Mouse (Mus musculus): ENCODE data around the gene Efnb3. TPM values are rescaled to one million over a fixed set of nuclear protein-coding genes. Genes with fewer than 3 reads are reported as not detected.
A peak's percentile ranks its signal among the peaks of the same experiment; 100 is the strongest.

Efnb3 gene
- 40.7 and 109 TPM in 2 replicates for polyA plus RNA-seq (2014; fragmentation: Nextera tagmentation; extraction: Ambion mirVana)

DNA sequence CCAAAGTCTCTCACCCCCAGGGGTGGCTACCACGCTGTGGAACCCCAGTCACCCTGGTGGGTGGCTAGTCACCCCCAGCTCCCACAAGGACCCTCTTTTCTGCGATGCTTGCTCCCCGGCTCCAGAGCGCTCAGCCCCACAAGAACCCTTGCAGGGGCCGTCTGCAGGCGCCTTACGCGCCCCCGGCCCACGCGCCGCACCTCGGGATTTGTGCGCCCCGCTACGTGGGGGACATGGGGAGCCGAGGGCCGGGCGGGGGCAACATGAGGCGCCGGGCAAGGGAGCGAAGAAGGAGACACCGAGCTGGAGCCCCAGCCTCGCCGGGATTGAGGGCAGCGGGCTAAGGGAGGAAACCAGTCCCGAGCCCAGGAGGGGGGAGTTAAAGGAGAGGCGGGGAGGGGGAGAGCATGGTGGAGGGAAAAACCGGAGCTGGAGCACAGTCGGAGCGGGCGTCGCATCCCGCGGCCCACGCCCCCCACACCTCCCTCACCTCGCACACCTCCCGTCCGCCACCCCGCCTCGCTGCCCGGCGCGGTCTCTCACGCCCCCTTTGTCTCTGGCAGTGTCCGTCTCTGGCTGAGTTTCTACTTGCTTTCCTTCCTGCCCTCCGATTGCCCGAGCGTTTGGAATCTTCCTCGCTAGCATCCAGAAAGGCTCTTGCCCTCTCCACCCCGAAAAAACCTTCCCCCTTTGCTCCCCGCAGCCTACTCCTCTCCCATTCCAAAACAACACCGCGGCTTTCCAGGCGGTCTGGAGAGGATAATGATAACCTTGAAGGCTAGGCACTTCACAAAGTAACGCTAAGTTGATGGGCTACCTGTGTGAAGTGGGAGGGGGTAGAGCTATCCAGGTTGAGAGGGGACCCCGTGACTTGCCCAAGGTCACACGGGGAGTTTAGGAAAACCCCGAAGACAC is at the start of gene Efnb3:
Efnb3 (minus strand) TSS at position 355 of the 915 bp plus-strand sequence.
- peak within 1 kb of the TSS; percentile 76 for H3K4me3 ChIP-seq (replicated peaks; ENCODE audit: low read depth, low read length)
- peak; percentile 53 for ATAC-seq (ENCODE audit: low FRiP score, low TSS enrichment)
- peak within 1 kb of the TSS; percentile 66 for H3K4me2 ChIP-seq (ENCODE audit: low read length)
- H3K27ac ChIP-seq (replicated peaks; ENCODE audit: low read depth, low read length) = peak within 1 kb of the TSS; percentile 86
- H3K27me3 ChIP-seq (ENCODE audit: control insufficient read depth, insufficient read depth, low read length) = no peaks in the 10 kb centered on the region
- H3K4me1 ChIP-seq (ENCODE audit: control insufficient read depth, insufficient read depth, low read length) = peaks cover 57% of the 10 kb centered on the region
- H3K36me3 ChIP-seq (ENCODE audit: control insufficient read depth, insufficient read depth, low read length) = peaks cover 38% of the 10 kb centered on the region
- peak within 1 kb of the TSS; percentile 92 for H3K9ac ChIP-seq (replicated peaks; ENCODE audit: low read length)
- WGBS = 2% methylated on average over 58 of the region's 59 CpGs
- peak; percentile 89 for DNase-seq
- H3K9me3 ChIP-seq (ENCODE audit: control insufficient read depth, low read length) = no peaks in the 10 kb centered on the region

DNA sequence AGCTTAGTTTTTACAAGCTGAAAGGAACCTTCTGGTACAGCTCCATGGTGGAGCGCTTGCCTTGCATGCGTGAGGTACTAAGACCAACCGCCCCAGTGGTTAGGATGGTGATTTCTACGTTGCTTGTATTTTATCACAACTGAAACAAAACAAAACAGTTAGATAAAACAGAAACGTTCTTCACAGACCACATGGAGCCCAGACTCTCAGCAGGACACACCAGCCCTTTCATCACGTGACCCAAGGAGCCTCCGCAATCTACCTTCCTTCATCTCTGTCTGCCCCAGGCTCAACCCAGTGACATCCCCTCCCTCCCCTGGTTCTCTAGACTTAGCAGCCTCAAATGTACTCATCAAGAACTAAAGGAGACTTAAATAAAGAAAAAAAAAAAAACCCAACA is 49.4 kb upstream of the Efnb3 start:
- no peak overlapping the region for H3K27ac ChIP-seq (replicated peaks; ENCODE audit: low read depth, low read length)
- H3K27me3 ChIP-seq (ENCODE audit: control insufficient read depth, insufficient read depth, low read length) = no peaks in the 10 kb centered on the region
- H3K9me3 ChIP-seq (ENCODE audit: control insufficient read depth, low read length) = no peaks in the 10 kb centered on the region
- DNase-seq = no peak
- H3K4me2 ChIP-seq (ENCODE audit: low read length) = no peak overlapping the region
- H3K4me1 ChIP-seq (ENCODE audit: control insufficient read depth, insufficient read depth, low read length) = peaks cover 10% of the 10 kb centered on the region
- no peak overlapping the region for H3K4me3 ChIP-seq (replicated peaks; ENCODE audit: low read depth, low read length)
- WGBS = 64% methylated on average over 7 of the region's 7 CpGs
- no peak overlapping the region for H3K9ac ChIP-seq (replicated peaks; ENCODE audit: low read length)
- H3K36me3 ChIP-seq (ENCODE audit: control insufficient read depth, insufficient read depth, low read length) = no peaks in the 10 kb centered on the region
- ATAC-seq (ENCODE audit: low FRiP score, low TSS enrichment) = no peak

DNA sequence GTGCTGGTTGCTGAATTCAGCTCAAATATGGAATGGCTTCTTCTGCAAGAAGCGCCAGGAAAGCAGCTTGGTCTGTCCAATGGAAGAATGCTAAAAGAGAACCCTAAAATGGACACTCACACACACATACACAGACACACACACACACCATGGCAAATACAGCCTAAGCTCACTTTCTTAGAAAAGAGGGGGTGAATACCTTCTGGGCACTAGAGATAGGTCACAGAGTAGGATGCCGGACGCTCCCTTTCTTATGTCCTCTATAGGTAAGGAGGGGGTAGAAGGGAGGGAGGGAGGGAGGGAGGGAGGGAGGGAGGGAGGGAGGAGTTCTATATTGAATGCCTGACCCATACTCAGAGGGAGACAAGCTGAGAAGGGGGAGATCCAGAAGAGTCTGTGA is 48.5 kb upstream of the Efnb3 start:
- no peak overlapping the region for H3K9ac ChIP-seq (replicated peaks; ENCODE audit: low read length)
- WGBS = 94% methylated on average over 3 of the region's 3 CpGs
- no peak overlapping the region for H3K4me2 ChIP-seq (ENCODE audit: low read length)
- no peaks in the 10 kb centered on the region for H3K36me3 ChIP-seq (ENCODE audit: control insufficient read depth, insufficient read depth, low read length)
- no peak for DNase-seq
- peaks cover 18% of the 10 kb centered on the region for H3K4me1 ChIP-seq (ENCODE audit: control insufficient read depth, insufficient read depth, low read length)
- ATAC-seq (ENCODE audit: low FRiP score, low TSS enrichment) = no peak
- H3K27me3 ChIP-seq (ENCODE audit: control insufficient read depth, insufficient read depth, low read length) = no peaks in the 10 kb centered on the region
- no peak overlapping the region for H3K27ac ChIP-seq (replicated peaks; ENCODE audit: low read depth, low read length)
- no peak overlapping the region for H3K4me3 ChIP-seq (replicated peaks; ENCODE audit: low read depth, low read length)
- H3K9me3 ChIP-seq (ENCODE audit: control insufficient read depth, low read length) = no peaks in the 10 kb centered on the region

DNA sequence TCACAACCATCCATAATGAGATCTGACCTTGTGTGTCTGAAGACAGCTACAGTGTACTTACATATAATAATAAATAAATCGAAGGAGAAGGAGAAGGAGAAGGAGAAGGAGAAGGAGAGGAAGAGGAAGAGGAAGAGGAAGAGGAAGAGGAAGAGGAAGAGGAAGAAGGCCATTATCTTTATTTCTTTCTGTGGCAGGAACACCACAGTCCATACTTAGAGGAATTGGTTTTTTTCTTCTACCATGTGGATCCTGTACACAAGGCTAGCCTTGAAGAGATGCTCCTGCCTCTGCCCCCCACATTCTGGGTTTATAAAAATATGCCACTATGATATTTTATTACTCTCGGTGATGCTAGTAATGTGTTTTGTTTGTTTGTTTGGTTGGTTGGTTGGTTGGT is 46.8 kb upstream of the Efnb3 start:
- WGBS = 85% methylated on average over 2 of the region's 2 CpGs

DNA sequence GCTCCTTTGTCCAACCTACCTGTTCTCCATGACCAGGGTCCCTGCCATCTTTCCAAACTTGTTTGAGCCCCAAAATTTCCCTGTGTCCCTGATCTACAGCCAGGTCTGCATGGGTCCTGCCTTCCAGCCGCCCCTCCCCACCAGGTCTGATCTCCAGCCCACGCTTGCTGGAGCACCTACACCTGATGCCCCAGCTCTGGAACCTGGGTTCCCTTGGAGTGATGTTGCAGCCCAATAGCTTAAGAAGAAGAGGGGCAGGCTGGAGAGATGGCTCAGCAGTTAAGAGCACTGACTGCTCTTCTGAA is 46.4 kb upstream of the Efnb3 start:
- H3K27ac ChIP-seq (replicated peaks; ENCODE audit: low read depth, low read length) = no peak overlapping the region
- ATAC-seq (ENCODE audit: low FRiP score, low TSS enrichment) (no peak), DNase-seq (no peak)
- peaks cover 21% of the 10 kb centered on the region for H3K4me1 ChIP-seq (ENCODE audit: control insufficient read depth, insufficient read depth, low read length)
- peak overlapping the region; percentile 98 for H3K4me2 ChIP-seq (ENCODE audit: low read length)
- no peak overlapping the region; the same call in 1 of the 2 replicates for H3K9ac ChIP-seq (replicated peaks; ENCODE audit: low read length)
- 78% methylated on average over 2 of the region's 2 CpGs for WGBS
- no peaks in the 10 kb centered on the region for H3K27me3 ChIP-seq (ENCODE audit: control insufficient read depth, insufficient read depth, low read length)
- H3K9me3 ChIP-seq (ENCODE audit: control insufficient read depth, low read length) = no peaks in the 10 kb centered on the region
- peaks cover 5% of the 10 kb centered on the region; the same call in 1 of the 2 replicates for H3K36me3 ChIP-seq (ENCODE audit: control insufficient read depth, insufficient read depth, low read length)
- H3K4me3 ChIP-seq (replicated peaks; ENCODE audit: low read depth, low read length) = peak overlapping the region; percentile 74

More for the DNA sequence above, 46.8 kb upstream of the Efnb3 start:
- DNase-seq (no peak), ATAC-seq (ENCODE audit: low FRiP score, low TSS enrichment) (no peak)
- H3K27ac ChIP-seq (replicated peaks; ENCODE audit: low read depth, low read length) = no peak overlapping the region
- no peaks in the 10 kb centered on the region for H3K27me3 ChIP-seq (ENCODE audit: control insufficient read depth, insufficient read depth, low read length)
- peaks cover 3% of the 10 kb centered on the region; the same call in 1 of the 2 replicates for H3K36me3 ChIP-seq (ENCODE audit: control insufficient read depth, insufficient read depth, low read length)
- H3K4me3 ChIP-seq (replicated peaks; ENCODE audit: low read depth, low read length) = no peak overlapping the region
- no peak overlapping the region; the same call in 1 of the 2 replicates for H3K4me2 ChIP-seq (ENCODE audit: low read length)
- no peaks in the 10 kb centered on the region for H3K9me3 ChIP-seq (ENCODE audit: control insufficient read depth, low read length)
- H3K9ac ChIP-seq (replicated peaks; ENCODE audit: low read length) = no peak overlapping the region
- H3K4me1 ChIP-seq (ENCODE audit: control insufficient read depth, insufficient read depth, low read length) = peaks cover 21% of the 10 kb centered on the region

DNA sequence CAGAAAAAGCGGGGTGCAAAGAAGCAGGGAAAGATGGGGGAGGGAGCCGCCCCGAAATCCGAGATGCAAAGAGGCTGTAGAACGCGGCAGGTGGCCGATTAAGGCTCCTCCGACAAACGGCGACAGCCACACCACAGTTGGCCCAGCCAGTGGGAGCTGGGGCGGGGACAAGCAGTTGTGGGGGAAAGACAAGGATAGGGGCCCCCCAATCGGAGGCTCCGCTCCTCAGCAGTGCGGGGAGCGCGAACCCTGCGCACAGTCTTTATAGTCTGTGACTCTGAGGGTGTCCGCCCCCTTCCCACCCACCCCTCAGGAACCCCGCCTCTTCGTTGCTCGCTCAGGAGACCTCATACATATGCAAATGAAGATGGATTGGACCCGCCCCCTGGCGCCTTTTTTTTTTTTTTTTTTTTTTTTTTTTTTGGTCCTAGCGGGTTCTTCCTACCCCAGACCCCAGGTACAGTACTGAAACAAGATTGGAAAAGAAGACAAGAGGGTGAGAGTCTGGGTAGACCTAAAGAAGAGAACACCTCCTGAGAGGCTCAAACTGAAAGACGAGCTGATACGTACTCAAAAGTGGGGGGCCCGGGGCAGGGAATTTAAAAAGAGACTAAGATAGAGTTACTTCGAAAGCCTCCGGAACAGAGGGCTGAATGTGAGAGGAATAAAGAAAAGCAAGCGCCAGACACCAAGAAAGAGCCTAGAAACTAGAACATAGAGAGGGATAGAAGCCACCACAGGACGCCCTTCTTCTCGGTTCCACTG is 45.9 kb upstream of the Efnb3 start, which contains the start of gene Atp1b2:
Atp1b2 (minus strand) TSS at position 217 of the 765 bp plus-strand sequence.
- DNase-seq = peak; percentile 92
- Histone ChIP-seq H3K4me1 (ENCODE audit: control insufficient read depth, insufficient read depth, low read length) (peaks cover 21% of the 10 kb centered on the region), H3K27me3 (ENCODE audit: control insufficient read depth, insufficient read depth, low read length) (no peaks in the 10 kb centered on the region), H3K36me3 (ENCODE audit: control insufficient read depth, insufficient read depth, low read length) (peaks cover 11% of the 10 kb centered on the region; the same call in 1 of the 2 replicates), H3K4me2 (ENCODE audit: low read length) (peak within 1 kb of the TSS; percentile 98), H3K9ac (replicated peaks; ENCODE audit: low read length) (peak within 1 kb of the TSS; percentile 80), H3K9me3 (ENCODE audit: control insufficient read depth, low read length) (no peaks in the 10 kb centered on the region), H3K27ac (replicated peaks; ENCODE audit: low read depth, low read length) (peak within 1 kb of the TSS; percentile 75), H3K4me3 (replicated peaks; ENCODE audit: low read depth, low read length) (peak within 1 kb of the TSS; percentile 74)
- WGBS = 2% methylated on average over 32 of the region's 32 CpGs
- ATAC-seq (ENCODE audit: low FRiP score, low TSS enrichment) = peak; percentile 87

DNA sequence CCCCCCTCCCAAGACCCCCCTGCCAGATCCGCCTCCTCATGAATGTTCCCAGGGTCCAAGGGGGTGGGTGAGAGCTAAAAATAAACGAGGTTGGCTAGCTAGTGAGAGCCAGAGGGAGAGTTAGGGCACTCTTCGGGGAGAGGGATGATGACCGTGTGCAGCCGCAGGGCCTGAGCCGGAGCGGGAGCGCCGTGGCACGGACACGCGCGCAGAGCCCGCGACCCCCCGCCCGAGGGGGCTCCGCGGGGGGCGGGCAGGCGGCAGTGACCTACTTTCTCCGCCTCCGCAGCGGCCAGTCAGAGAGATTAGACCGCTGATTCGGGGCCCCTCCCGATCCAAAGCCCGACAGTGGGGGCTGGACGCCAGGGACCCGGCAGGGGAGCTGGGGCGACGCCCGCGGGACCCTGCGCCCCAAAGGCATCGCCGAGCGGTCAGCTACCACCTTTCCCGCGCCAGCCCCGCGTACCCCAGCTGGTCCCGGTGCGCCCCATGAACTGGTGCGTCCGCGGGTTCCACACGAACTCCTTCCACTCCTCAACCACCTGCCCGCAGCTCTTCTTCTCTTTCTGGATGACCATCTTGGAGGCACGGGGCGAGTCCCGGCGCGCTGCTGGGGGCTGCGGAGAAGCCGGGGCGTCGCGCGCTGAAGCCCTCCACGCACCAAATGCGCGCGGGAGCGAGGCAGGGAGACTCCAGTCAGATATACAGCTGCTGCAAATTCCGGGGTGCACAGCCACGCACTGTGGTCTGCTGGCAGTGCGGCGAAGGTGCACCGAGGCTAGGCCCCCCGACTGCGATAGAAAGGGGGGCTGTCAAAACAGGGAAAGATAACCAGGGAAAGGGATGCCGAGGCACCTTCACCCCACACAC is 45.0 kb upstream of the Efnb3 start:
- Histone ChIP-seq H3K4me1 (ENCODE audit: control insufficient read depth, insufficient read depth, low read length) (peaks cover 29% of the 10 kb centered on the region), H3K27me3 (ENCODE audit: control insufficient read depth, insufficient read depth, low read length) (no peaks in the 10 kb centered on the region), H3K36me3 (ENCODE audit: control insufficient read depth, insufficient read depth, low read length) (peaks cover 14% of the 10 kb centered on the region; the same call in 1 of the 2 replicates), H3K9ac (replicated peaks; ENCODE audit: low read length) (peak overlapping the region; percentile 80), H3K4me2 (ENCODE audit: low read length) (peak overlapping the region; percentile 98), H3K4me3 (replicated peaks; ENCODE audit: low read depth, low read length) (peak overlapping the region; percentile 74), H3K9me3 (ENCODE audit: control insufficient read depth, low read length) (no peaks in the 10 kb centered on the region), H3K27ac (replicated peaks; ENCODE audit: low read depth, low read length) (peak overlapping the region; percentile 75)
- ATAC-seq (ENCODE audit: low FRiP score, low TSS enrichment) = peak; percentile 57
- peak; percentile 74 for DNase-seq
- WGBS = under 1% methylated on average over 67 of the region's 73 CpGs

DNA sequence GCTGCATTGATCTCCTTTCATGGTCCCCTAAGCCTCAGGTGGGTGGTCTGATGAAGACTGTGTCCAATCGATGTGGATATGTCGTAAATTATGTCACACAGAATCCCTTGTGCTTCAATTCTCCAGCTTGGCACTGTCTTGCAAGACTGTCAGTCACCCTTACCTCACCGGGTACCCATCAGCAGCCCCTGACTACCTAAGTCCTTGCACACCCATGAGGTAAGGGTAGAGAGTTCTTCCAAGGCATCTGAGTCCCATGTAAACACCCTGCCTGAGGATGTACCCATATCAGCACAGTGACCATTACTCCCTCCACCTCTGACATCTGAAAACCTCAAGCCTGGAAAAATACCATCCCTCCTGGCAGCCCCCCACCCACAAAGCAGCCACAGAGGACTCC is 44.3 kb upstream of the Efnb3 start:
- Histone ChIP-seq H3K27ac (replicated peaks; ENCODE audit: low read depth, low read length) (peak overlapping the region; percentile 75), H3K27me3 (ENCODE audit: control insufficient read depth, insufficient read depth, low read length) (no peaks in the 10 kb centered on the region), H3K36me3 (ENCODE audit: control insufficient read depth, insufficient read depth, low read length) (peaks cover 14% of the 10 kb centered on the region; the same call in 1 of the 2 replicates), H3K9ac (replicated peaks; ENCODE audit: low read length) (peak overlapping the region; percentile 80), H3K4me3 (replicated peaks; ENCODE audit: low read depth, low read length) (peak overlapping the region; percentile 74), H3K4me1 (ENCODE audit: control insufficient read depth, insufficient read depth, low read length) (peaks cover 30% of the 10 kb centered on the region), H3K4me2 (ENCODE audit: low read length) (peak overlapping the region; percentile 98), H3K9me3 (ENCODE audit: control insufficient read depth, low read length) (no peaks in the 10 kb centered on the region)
- peak; percentile 23 for DNase-seq
- ATAC-seq (ENCODE audit: low FRiP score, low TSS enrichment) = peak; percentile 43; the same call in 1 of the 2 replicates
- 45% methylated on average over 3 of the region's 3 CpGs for WGBS

Measured in midbrain, embryonic 14.5 days (tissue).